Mouse (Mus musculus): Measurements from ENCODE around the gene Nxph3.

Nxph3 gene

DNA sequence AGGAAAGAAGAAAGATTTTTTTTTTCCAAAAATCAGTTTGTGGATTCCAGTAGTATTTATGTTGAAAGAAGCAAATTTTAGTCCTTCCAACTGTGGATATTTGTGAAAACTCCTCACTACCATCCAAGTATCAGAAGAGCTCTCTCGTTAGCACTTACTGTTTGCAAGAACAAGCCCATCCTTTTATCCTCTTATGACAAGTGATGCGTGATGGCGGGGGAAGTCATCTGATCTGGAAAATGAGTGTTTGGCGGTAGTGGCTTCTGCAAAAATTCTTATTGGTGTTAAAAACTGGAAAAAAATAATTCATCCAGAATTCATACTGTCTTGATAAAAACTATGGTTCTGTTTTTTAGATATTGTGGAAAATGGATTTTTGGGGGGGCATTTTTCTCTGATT is 22.1 kb downstream of the Nxph3 start:
- no peak for DNase-seq (ENCODE audit: low read depth)

DNA sequence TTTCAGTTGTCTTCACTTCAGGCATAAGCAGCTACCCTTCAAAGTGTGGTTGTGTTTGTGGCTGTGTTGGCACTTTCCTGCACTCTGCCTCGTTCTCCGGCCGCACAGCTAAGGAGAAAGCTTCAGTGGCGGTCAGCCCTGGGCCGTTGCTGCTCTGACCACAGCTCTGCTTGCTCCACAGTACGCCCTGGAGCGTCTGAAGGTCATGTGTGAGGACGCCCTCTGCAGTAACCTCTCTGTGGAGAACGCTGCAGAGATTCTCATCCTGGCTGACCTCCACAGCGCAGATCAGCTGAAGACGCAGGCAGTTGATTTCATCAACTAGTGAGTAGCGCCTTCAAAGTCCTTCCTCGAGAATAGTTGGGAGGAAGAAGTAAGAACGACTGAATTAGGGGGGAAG is 24.3 kb downstream of the Nxph3 start:
- DNase-seq (ENCODE audit: low read depth), result no peak

DNA sequence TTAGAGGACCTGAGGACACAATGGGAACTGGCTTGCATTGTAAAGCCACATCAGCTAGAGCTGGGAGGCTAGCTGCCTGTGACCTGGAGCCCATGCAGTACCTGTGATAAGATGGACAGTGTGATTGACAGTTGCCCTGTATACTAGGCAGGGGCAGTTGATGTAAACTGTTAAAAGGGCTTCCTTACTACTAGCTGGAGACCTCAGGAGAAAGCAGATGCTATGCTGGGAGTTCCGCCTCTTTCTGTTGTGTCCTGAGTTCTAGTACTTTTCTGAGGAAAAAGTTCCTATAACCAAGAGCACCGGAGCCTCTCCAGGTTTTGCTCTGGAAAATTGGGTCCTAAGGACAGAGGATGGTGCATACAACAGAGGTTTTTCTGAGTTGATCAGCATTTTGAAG is 27.1 kb downstream of the Nxph3 start:
- DNase-seq (ENCODE audit: low read depth), result no peak

DNA sequence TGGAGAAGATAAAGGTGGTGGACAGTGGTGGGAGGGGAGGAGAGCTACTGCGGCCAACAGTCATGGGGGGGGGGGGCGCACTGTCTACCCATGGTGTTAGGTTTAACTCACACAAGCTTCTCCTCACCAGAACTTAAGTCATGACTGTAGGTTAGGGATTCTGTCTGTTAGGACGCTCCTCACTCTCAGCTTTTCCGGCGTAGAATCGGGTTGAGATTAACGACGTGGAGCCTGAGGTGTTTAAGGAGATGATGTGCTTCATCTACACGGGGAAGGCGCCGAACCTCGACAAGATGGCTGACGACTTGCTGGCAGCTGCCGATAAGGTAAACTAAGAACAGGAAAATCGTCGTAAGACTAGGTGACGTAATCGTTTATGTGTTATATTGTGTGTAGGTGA is 28.7 kb downstream of the Nxph3 start:
- DNase-seq (ENCODE audit: low read depth), result no peak

DNA sequence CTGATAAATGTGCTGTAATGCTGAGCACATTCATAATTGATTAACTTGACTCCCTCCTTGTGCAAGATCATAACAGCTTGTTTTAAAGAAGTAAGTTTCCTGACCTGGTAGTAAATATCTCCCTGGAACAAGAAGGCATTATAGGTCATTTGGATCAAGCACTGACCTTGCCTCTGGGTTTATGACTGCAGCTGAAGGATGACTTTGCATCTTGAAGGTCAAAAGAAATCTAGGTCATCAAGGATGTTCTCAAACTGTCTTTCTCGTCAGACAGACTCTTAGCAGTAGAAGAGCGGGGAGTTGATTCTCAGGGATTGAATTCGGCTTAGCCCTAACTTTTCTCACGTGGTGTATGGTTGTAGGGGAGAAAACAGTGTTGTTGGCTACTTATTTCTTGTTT is 33.7 kb downstream of the Nxph3 start:
- DNase-seq (ENCODE audit: low read depth), result no peak

DNA sequence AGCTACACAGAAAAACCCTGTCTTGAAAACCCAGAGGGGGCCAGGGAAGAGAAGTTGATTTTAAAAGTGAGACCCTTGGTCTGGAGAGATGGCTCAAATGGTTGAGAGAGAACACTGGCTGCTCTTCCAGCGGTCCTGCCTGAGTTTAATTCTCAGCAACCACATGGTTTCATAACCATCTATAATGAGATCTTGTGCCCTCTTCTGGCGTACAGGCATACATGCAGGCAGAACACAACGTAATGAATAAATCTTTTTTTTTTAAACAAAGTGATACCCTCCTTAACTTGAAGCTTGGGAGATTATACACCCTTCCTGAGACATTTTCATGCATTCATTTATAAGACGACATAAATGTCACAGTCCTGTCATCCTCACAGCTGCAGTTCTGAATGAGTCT is 34.9 kb downstream of the Nxph3 start:
- DNase-seq (ENCODE audit: low read depth), result peak; percentile 11

DNA sequence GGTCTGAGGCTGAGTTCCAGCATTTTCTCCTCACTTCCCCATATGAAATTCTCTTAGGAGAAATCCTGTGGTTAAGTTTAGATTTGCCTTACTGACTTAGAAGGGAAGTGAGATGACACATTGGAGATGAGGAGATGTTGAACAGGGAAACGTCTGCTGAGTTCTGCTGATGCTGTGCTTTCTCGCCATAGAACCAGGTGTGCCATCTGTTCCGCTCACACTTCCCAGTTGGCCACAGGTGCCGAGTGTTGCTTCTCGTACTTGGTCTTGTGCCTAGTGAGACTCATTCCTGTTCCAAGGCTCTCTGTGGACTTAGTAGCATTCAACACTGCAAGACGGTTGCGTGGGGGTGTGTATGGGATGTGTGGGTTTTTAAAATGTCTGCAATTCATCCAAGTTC is 38.0 kb downstream of the Nxph3 start:
- DNase-seq (ENCODE audit: low read depth), result no peak

DNA sequence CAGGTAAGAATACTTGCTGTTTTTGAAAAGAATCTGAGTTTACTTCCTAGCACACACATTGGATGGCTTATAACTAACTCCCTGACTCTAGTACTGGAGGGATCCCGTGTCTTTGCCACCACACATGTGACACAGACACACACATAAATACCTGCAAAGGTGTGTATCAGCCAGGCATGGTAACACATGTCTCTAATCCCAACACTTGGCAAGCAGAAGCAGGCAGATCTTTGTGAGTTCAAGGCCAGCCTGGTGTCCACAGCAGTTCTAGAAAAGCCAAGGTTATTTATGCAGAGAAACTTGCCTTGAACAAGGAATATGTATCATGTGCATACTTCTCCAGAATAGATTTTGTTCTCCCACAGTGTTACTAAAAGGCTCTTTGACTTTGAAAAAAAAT is 40.9 kb downstream of the Nxph3 start:
- DNase-seq (ENCODE audit: low read depth), result no peak

DNA sequence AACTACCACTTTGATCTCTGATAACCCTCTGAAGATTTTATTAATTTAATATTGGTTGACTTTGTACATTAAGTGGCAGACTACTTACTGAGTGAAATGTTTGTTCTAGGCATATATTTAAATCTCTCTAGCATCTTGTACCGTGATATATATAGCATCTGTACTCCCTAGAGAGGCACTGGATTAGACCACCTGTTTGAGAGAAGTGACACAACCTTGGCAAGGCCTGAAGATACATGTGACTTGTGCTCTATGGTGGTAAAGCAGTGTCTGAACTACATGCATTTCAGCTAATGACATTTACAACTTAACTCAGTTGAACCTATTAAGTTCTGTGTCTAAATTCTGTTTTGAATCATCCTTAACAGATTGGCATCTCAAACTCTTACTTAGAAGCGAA is 41.4 kb downstream of the Nxph3 start:
- DNase-seq (ENCODE audit: low read depth), result no peak

DNA sequence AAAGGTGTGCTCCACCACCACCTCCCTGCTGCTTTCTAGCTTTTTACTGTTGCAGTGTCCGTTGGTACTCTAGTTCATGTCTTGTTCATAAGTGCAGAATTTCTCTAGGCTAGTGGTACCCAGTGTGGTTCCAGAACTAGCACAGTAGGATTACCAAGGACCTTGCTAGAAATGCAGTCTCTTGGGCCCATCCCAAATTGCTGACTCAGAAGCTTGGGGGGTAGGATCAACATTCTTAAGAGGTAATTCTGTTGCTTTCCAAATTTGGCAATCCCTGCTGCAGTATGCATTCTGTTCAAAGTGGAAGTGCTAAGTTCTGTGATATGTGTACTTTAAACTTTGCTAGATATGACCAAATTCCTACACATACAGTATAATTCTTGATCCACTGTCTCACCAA is 46.6 kb downstream of the Nxph3 start:
- no peak for DNase-seq (ENCODE audit: low read depth)

DNA sequence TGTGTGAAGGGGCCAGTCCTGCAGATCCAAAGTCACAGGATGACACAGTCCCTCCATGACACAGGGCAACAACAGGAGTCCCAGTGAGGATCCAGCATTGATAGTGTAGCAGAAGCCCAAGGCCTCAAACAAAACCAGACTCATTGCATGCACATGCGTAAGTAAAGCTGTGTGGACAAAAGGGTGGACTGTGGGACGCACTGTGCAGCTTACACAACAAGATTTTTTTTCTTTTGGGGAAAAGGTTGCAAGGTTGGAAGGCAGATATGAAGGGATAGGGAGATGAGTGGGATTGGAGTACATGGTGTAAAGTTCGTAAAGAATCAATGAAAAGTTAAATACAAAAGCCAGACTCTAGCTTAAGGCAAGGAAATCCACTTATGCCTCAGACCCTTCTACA is 52.2 kb downstream of the Nxph3 start:
- no peak for DNase-seq (ENCODE audit: low read depth)

DNA sequence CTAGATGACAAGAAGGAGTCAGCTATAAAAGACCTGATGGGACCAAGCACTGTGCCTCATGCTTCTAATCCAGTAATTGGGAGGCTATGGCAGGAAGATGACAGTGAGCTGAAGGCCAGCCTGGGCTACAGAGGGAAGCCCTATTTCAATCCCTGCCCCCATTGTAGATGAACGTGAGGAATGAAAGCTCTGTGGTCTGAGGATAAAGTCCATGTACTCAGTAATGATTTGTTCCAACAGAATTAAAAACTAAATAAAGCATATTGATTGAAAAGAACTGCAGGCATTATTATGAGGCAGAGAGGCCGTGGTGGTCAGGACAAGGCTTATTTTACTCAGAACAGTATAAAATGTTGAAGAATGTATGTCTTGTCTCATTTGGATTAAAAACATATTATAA is 53.5 kb downstream of the Nxph3 start:
- DNase-seq (ENCODE audit: low read depth), result no peak

Measured in induced T-regulatory cell, adult 2 months (primary cell).